Mouse (Mus musculus) liver, embryonic 14.5 days (tissue): ENCODE measurements around the gene Chat. TPM values are rescaled to one million over a fixed set of nuclear protein-coding genes. Genes with fewer than 3 reads are reported as not detected.

Experiments used
- ATAC-seq: fragments of 200-750 bp; cut with Nextera tagmentation; 2 replicates; pipeline ENCODE4 v1.8.0; 2017; ENCODE audit warnings: moderate number of reproducible peaks, mild to moderate bottlenecking, moderate library complexity; ENCODE audit not compliant: insufficient read depth
- DNase-seq, 3 experiments: peaks; one replicate each; pipeline ENCODE4 v3.0.0-alpha.2; 2012 to 2013; ENCODE audit warnings: low read depth in 3 of 3, low spot score in 3 of 3
- H3K27ac ChIP-seq: fragments of 300-500 bp; sonication (generic); 2 replicates; pipeline ENCODE4 v1.5.1; 2014; ENCODE audit warnings: moderate library complexity, mild to moderate bottlenecking, control low read depth, inconsistent platforms
- H3K27me3 ChIP-seq: fragments of 300-500 bp; sonication (generic); 2 replicates; pipeline ENCODE4 v1.6.1; 2014; ENCODE audit warnings: mild to moderate bottlenecking, low read length, moderate library complexity; ENCODE audit not compliant: control insufficient read depth, insufficient read depth
- H3K36me3 ChIP-seq: fragments of 300-500 bp; sonication (generic); replicated peaks from 2 replicates; pipeline ENCODE4 v1.6.1; 2014; ENCODE audit warnings: low read depth; ENCODE audit not compliant: control insufficient read depth, insufficient read depth
- H3K4me1 ChIP-seq, 2 experiments: fragments of 200-500 bp in 1 of 2; fragments of 300-500 bp in 1 of 2; sonication (generic) in 1 of 2; replicated peaks; 2 replicates each; pipeline ENCODE4 v1.6.1; 2012 to 2014; ENCODE audit warnings: antibody characterized with exemption in 1 of 2, inconsistent platforms in 1 of 2, low read length in 1 of 2; ENCODE audit not compliant: control insufficient read depth in 2 of 2, insufficient read depth in 2 of 2
- H3K4me2 ChIP-seq: fragments of 300-500 bp; sonication (generic); 2 replicates; pipeline ENCODE4 v1.6.1; 2014; ENCODE audit warnings: low read depth, mild to moderate bottlenecking, control low read depth, moderate library complexity
- H3K4me3 ChIP-seq, 2 experiments: fragments of 200-500 bp in 1 of 2; fragments of 300-500 bp in 1 of 2; sonication (generic) in 1 of 2; 2 replicates each; pipeline ENCODE4 v1.5.1; 2012 to 2014; ENCODE audit warnings: low read depth in 2 of 2, low read length in 2 of 2, mild to moderate bottlenecking in 2 of 2, control low read depth in 1 of 2, inconsistent platforms in 1 of 2, moderate library complexity in 1 of 2; ENCODE audit not compliant: insufficient read depth in 1 of 2
- H3K9ac ChIP-seq: fragments of 300-500 bp; sonication (generic); replicated peaks from 2 replicates; pipeline ENCODE4 v1.6.1; 2014; ENCODE audit warnings: mild to moderate bottlenecking, control low read depth, moderate library complexity
- H3K9me3 ChIP-seq: fragments of 300-500 bp; sonication (generic); 2 replicates; pipeline ENCODE4 v1.6.1; 2016; ENCODE audit warnings: low read length, mixed read lengths; ENCODE audit not compliant: control insufficient read depth
- CTCF ChIP-seq: IDR thresholded peaks from 2 replicates; pipeline ENCODE4 v1.5.1; 2016; ENCODE audit warnings: antibody characterized with exemption, low read depth, control low read depth
- WGBS: fragments of 180-500 bp; shearing (Covaris S2); extraction: QIAGEN DNeasy Blood & Tissue Kit; methylation state at CpG from one replicate; pipeline ENCODE4 v1.1.7; 2014; ENCODE audit not compliant: insufficient replicate concordance; 5-methylcytosine and 5-hydroxymethylcytosine counted together
- polyA plus RNA-seq, 2 experiments: library from polyadenylated mRNA; depleted of rRNA in 1 of 2; stranded (reverse) in 1 of 2; unstranded in 1 of 2; fragments of >200 nt; fragmentation: Nextera tagmentation in 1 of 2; extraction: Ambion mirVana in 1 of 2; gene quantifications; 2 replicates each; pipeline versions ENCODE4 v1.2.1 to v1.2.3; 2012 to 2014

Gene Chat
- polyA plus RNA-seq, 2 experiments, result not detected

GRCm38 (mm10) chr14:32364359-32364758 is 101.4 kb downstream of the Chat start:
- H3K4me2 ChIP-seq, result no peak overlapping the region
- no peak overlapping the region for H3K27ac ChIP-seq
- 51% methylated on average over 6 of the region's 7 CpGs for WGBS
- no peaks in the 10 kb centered on the region for H3K27me3 ChIP-seq
- ATAC-seq, result no peak
- no peaks in the 10 kb centered on the region for H3K9me3 ChIP-seq
- no peak overlapping the region for H3K4me3 ChIP-seq
- TF ChIP-seq CTCF, result no peak
- no peaks in the 10 kb centered on the region for H3K4me1 ChIP-seq
- no peak for DNase-seq
- H3K9ac ChIP-seq, result no peak overlapping the region
- no peaks in the 10 kb centered on the region for H3K36me3 ChIP-seq

Other genes starting within 250 kb of the Chat start
- 0.39 and 0.41 TPM in 2 replicates for gene Ogdhl, start 144.0 kb downstream of the Chat start, polyA plus RNA-seq (2012; rRNA removed)
- 0.58 and 1.0 TPM in 2 replicates for gene Ogdhl, start 144.0 kb downstream of the Chat start, polyA plus RNA-seq (2014; fragmentation: Nextera tagmentation; extraction: Ambion mirVana)
- gene 1700024G13Rik, start 77.6 kb downstream of the Chat start, polyA plus RNA-seq (2012; rRNA removed), result not detected in 2 replicates
- gene 1700024G13Rik, start 77.6 kb downstream of the Chat start, polyA plus RNA-seq (2014; fragmentation: Nextera tagmentation; extraction: Ambion mirVana), result not detected in 2 replicates
- not detected in 2 replicates for gene Slc18a3, start 1.1 kb downstream of the Chat start, polyA plus RNA-seq (2012; rRNA removed)
- gene Slc18a3, start 1.1 kb downstream of the Chat start, polyA plus RNA-seq (2014; fragmentation: Nextera tagmentation; extraction: Ambion mirVana), result not detected in 2 replicates
- gene Ercc6, start 47.5 kb upstream of the Chat start, polyA plus RNA-seq (2012; rRNA removed), result 2.5 and 3.4 TPM in 2 replicates
- gene Ercc6, start 47.5 kb upstream of the Chat start, polyA plus RNA-seq (2014; fragmentation: Nextera tagmentation; extraction: Ambion mirVana), result 5.4 and 6.5 TPM in 2 replicates
- gene Prrxl1, start 133.4 kb upstream of the Chat start, polyA plus RNA-seq (2012; rRNA removed), result not detected in 2 replicates
- gene Prrxl1, start 133.4 kb upstream of the Chat start, polyA plus RNA-seq (2014; fragmentation: Nextera tagmentation; extraction: Ambion mirVana), result not detected in 2 replicates
- gene 3425401B19Rik, start 219.3 kb upstream of the Chat start, polyA plus RNA-seq (2012; rRNA removed), result not detected in 2 replicates
- gene 3425401B19Rik, start 219.3 kb upstream of the Chat start, polyA plus RNA-seq (2014; fragmentation: Nextera tagmentation; extraction: Ambion mirVana), result not detected in 2 replicates